Comparison of ENCODE assay signal across 13 mouse cellular contexts in genomic region chr17:25224586-25225222, GRCm38 (mm10). TPM values are rescaled to one million over a fixed set of nuclear protein-coding genes. Genes with fewer than 3 reads are reported as not detected.
DNase-seq lines count a peak whose midpoint lies in the region; ATAC-seq and TF ChIP-seq lines count a peak whose summit lies in the region.
"Had no signal": no experiment of that assay in that cellular context is flagged by ENCODE, and none has a peak within 500 bp of the region (broad histone marks: within the 10 kb centered on the region; RNA-seq: fewer than 3 reads in every experiment).

No protein-coding gene starts in this region.

- WGBS in kidney, adult 2 months: 64% methylated on average over 7 of the region's 7 CpGs
- WGBS in liver, embryonic 12.5 days (ENCODE audit: insufficient replicate concordance): 56% methylated on average over 7 of the region's 7 CpGs

- H3K27ac ChIP-seq in kidney, adult 2 months (ENCODE audit: insufficient read depth, low read depth, low read length): no peak overlapping the region; the same call in 1 of the 2 replicates
- peak overlapping the region; percentile 99 for H3K27ac ChIP-seq in liver, embryonic 12.5 days
- no peak overlapping the region for H3K27ac ChIP-seq in gastrocnemius, adult 2 months
- H3K27ac ChIP-seq: embryonic facial prominence, embryonic 13.5 days; limb, embryonic 13.5 days; midbrain, embryonic 12.5 days had no signal

- H3K9me3 ChIP-seq in G1E (replicated peaks): no peaks in the 10 kb centered on the region
- H3K9me3 ChIP-seq in liver, embryonic 12.5 days (replicated peaks): no peaks in the 10 kb centered on the region
- H3K9me3 ChIP-seq: embryonic facial prominence, embryonic 13.5 days; limb, embryonic 13.5 days; midbrain, embryonic 12.5 days had no signal

- TF ChIP-seq POLR2A in kidney, adult 2 months (IDR thresholded peaks at IDR 0.05; ENCODE audit: low read depth, low read length): no peak

- no peak overlapping the region for H3K4me3 ChIP-seq in kidney, adult 2 months (ENCODE audit: insufficient read depth, low read depth, low read length)
- peak overlapping the region; percentile 73; the same call in 1 of the 2 replicates for H3K4me3 ChIP-seq in G1E (ENCODE audit: low read depth, low read length)
- peak overlapping the region; percentile 80 for H3K4me3 ChIP-seq in liver, embryonic 12.5 days
- no peak overlapping the region for H3K4me3 ChIP-seq in gastrocnemius, adult 2 months
- H3K4me3 ChIP-seq: embryonic facial prominence, embryonic 13.5 days; limb, embryonic 13.5 days; midbrain, embryonic 12.5 days had no signal

- no peak for TF ChIP-seq CTCF in kidney, adult 2 months (conservative IDR thresholded peaks at IDR 0.05; ENCODE audit: insufficient read depth, insufficient read length, low read depth, low read length)
- no peak for TF ChIP-seq CTCF in G1E (IDR thresholded peaks at IDR 0.05; ENCODE audit: low read depth, low read length)
- no peak for TF ChIP-seq CTCF in gastrocnemius, adult 2 months (IDR thresholded peaks at IDR 0.05)

- peaks cover 37% of the 10 kb centered on the region for H3K4me1 ChIP-seq in kidney, adult 2 months (ENCODE audit: control insufficient read depth, insufficient read depth, low read length)
- H3K4me1 ChIP-seq in G1E (ENCODE audit: insufficient read depth, low read depth, low read length): peaks cover 83% of the 10 kb centered on the region
- H3K4me1 ChIP-seq in liver, embryonic 12.5 days: peaks cover 74% of the 10 kb centered on the region

- peak; percentile 39 for DNase-seq in kidney, adult 2 months
- DNase-seq in kidney, postnatal 4 days: no peak
- DNase-seq in G1E (ENCODE audit: low spot score): no peak
- peak; percentile 43 to 50 for DNase-seq in thymus, postnatal 10 days (ENCODE audit: low spot score in 2 of 2)
- DNase-seq in gastrocnemius, adult 2 months: no peak
- DNase-seq in cerebellum, adult 8-10 months: no peak
- DNase-seq: adrenal gland, adult 8-10 months; cerebellum, adult 18-20 months; kidney, postnatal 25 days had no signal

- intact Hi-C loops in gastrocnemius, adult 2 months (cut with DNase I): no loop called here

- peak overlapping the region; percentile 89 for H3K9ac ChIP-seq in liver, embryonic 12.5 days
- H3K9ac ChIP-seq: embryonic facial prominence, embryonic 13.5 days; limb, embryonic 13.5 days; midbrain, embryonic 12.5 days had no signal

- H3K27me3 ChIP-seq in kidney, adult 2 months (replicated peaks; ENCODE audit: control insufficient read depth, insufficient read depth, low read length): no peaks in the 10 kb centered on the region
- H3K27me3 ChIP-seq in G1E (ENCODE audit: insufficient read depth, low read length): no peaks in the 10 kb centered on the region
- no peaks in the 10 kb centered on the region for H3K27me3 ChIP-seq in liver, embryonic 12.5 days (replicated peaks)
- H3K27me3 ChIP-seq: embryonic facial prominence, embryonic 13.5 days; limb, embryonic 13.5 days had no signal

- ATAC-seq in G1E (ENCODE audit: extremely low read depth, insufficient number of reproducible peaks, low FRiP score, poor library complexity, severe bottlenecking): no peak
- no peak for ATAC-seq in liver, embryonic 12.5 days

- H3K36me3 ChIP-seq in kidney, adult 2 months (ENCODE audit: control insufficient read depth, insufficient read depth, low read length): no peaks in the 10 kb centered on the region
- H3K36me3 ChIP-seq in G1E (replicated peaks): peaks cover 81% of the 10 kb centered on the region
- peaks cover 40% of the 10 kb centered on the region for H3K36me3 ChIP-seq in liver, embryonic 12.5 days

- peak overlapping the region; percentile 89 for H3K4me2 ChIP-seq in liver, embryonic 12.5 days
- H3K4me2 ChIP-seq: embryonic facial prominence, embryonic 13.5 days; limb, embryonic 13.5 days; midbrain, embryonic 12.5 days had no signal

RNA-seq across cellular contexts. Expression of gene Gnptg, which starts 15.2 kb away (rescaled TPM):
- 121 and 123 TPM in 2 replicates for polyA plus RNA-seq in kidney, adult 2 months (2012; rRNA removed)
- 9.7 and 10.0 TPM in 2 replicates for total RNA-seq in G1E (2014; fragmentation: Nextera tagmentation)
- total RNA-seq in G1E (2017): 22.2 and 31.1 TPM in 2 replicates
- polyA plus RNA-seq in G1E (2012): 5.4 and 11.6 TPM in 2 replicates
- polyA plus RNA-seq in liver, embryonic 12.5 days (2016; fragmentation: Nextera tagmentation; extraction: Ambion mirVana): 22.2 and 24.4 TPM in 2 replicates
- 10 to 100 TPM; 14.9 to 16.5 TPM for total RNA-seq in gastrocnemius, adult 2 months (2021)

RNA-seq across cellular contexts. Expression of gene Tsr3, which starts 15.3 kb away (rescaled TPM):
- polyA plus RNA-seq in kidney, adult 2 months (2012; rRNA removed): 20.0 and 21.6 TPM in 2 replicates
- 15.2 and 17.6 TPM in 2 replicates for total RNA-seq in G1E (2014; fragmentation: Nextera tagmentation)
- 34.4 and 41.0 TPM in 2 replicates for total RNA-seq in G1E (2017)
- 22.4 and 24.2 TPM in 2 replicates for polyA plus RNA-seq in G1E (2012)
- polyA plus RNA-seq in liver, embryonic 12.5 days (2016; fragmentation: Nextera tagmentation; extraction: Ambion mirVana): 32.6 and 33.3 TPM in 2 replicates
- total RNA-seq in gastrocnemius, adult 2 months (2021): 10 to 100 TPM; 16.3 to 17.5 TPM

RNA-seq across cellular contexts. Expression of gene Baiap3, which starts 31.5 kb away (rescaled TPM):
- polyA plus RNA-seq in kidney, adult 2 months (2012; rRNA removed): 5.6 and 6.9 TPM in 2 replicates
- total RNA-seq in G1E (2014; fragmentation: Nextera tagmentation): not detected in 2 replicates
- 0.17 and 0.33 TPM in 2 replicates for total RNA-seq in G1E (2017)
- polyA plus RNA-seq in G1E (2012): 0.06 TPM in 1 of 2 replicates, not detected in the other
- polyA plus RNA-seq in liver, embryonic 12.5 days (2016; fragmentation: Nextera tagmentation; extraction: Ambion mirVana): 0.30 and 0.44 TPM in 2 replicates
- under 1 TPM in 1 of 2 experiments, not detected in 1; 0.08 TPM for total RNA-seq in gastrocnemius, adult 2 months (2021)

RNA-seq across cellular contexts. Expression of gene Unkl, which starts 36.5 kb away (rescaled TPM):
- polyA plus RNA-seq in kidney, adult 2 months (2012; rRNA removed): 38.3 and 44.1 TPM in 2 replicates
- 14.1 and 15.0 TPM in 2 replicates for total RNA-seq in G1E (2014; fragmentation: Nextera tagmentation)
- 8.5 and 10.1 TPM in 2 replicates for total RNA-seq in G1E (2017)
- 59.4 and 65.9 TPM in 2 replicates for polyA plus RNA-seq in G1E (2012)
- 15.0 and 17.7 TPM in 2 replicates for polyA plus RNA-seq in liver, embryonic 12.5 days (2016; fragmentation: Nextera tagmentation; extraction: Ambion mirVana)
- 1 to 10 TPM; 5.5 to 5.7 TPM for total RNA-seq in gastrocnemius, adult 2 months (2021)

RNA-seq across cellular contexts. Expression of gene BC003965, which starts 40.4 kb away (rescaled TPM):
- 10.8 and 12.2 TPM in 2 replicates for polyA plus RNA-seq in kidney, adult 2 months (2012; rRNA removed)
- 10.5 and 15.7 TPM in 2 replicates for total RNA-seq in G1E (2014; fragmentation: Nextera tagmentation)
- 12.1 and 13.9 TPM in 2 replicates for total RNA-seq in G1E (2017)
- 36.9 and 44.1 TPM in 2 replicates for polyA plus RNA-seq in G1E (2012)
- 28.8 and 32.1 TPM in 2 replicates for polyA plus RNA-seq in liver, embryonic 12.5 days (2016; fragmentation: Nextera tagmentation; extraction: Ambion mirVana)
- total RNA-seq in gastrocnemius, adult 2 months (2021): 10 to 100 TPM; 11.4 to 18.3 TPM

Comparison
In these comparisons a context has a peak if more than half of its experiments do, and no peak if none do; other contexts are left out.
1. DNase-seq: peak in kidney, adult 2 months (single experiment) and thymus, postnatal 10 days (2 of 2); none in kidney, postnatal 4 days (0 of 2), G1E (single experiment), gastrocnemius, adult 2 months (single experiment) and cerebellum, adult 8-10 months (single experiment).
2. H3K4me3 ChIP-seq: peak in G1E (single experiment) and liver, embryonic 12.5 days (single experiment); none in kidney, adult 2 months (single experiment) and gastrocnemius, adult 2 months (single experiment).